Mouse (Mus musculus) erythroid progenitor cell, adult 5-6 weeks (primary cell): ENCODE measurements around the gene Cisd3. TPM values are rescaled to one million over a fixed set of nuclear protein-coding genes. Genes with fewer than 3 reads are reported as not detected.
"Not testable (repeated sequence)": the region's sequence is repeated elsewhere in the genome, so short reads cannot be mapped to it uniquely, and the experiment has no call there.

Experiments
- ATAC-seq: replicated peaks from 2 replicates; pipeline ENCODE4 v1.8.0; 2016; ENCODE audit warnings: moderate number of reproducible peaks, mild to moderate bottlenecking, moderate TSS enrichment, inconsistent platforms; ENCODE audit not compliant: poor library complexity, low FRiP score, severe bottlenecking
- total RNA-seq, 2 experiments: library from RNA; stranded (forward) in 1 of 2; stranded (reverse) in 1 of 2; fragments of 150-400 nt in 1 of 2; fragments of 186-747, 209-891 nt in 1 of 2; gene quantifications; 2 replicates each; pipeline versions ENCODE4 v1.2.3 to v1.2.4; 2015 to 2017; ENCODE audit warnings: low replicate concordance in 2 of 2

Cisd3 gene
- total RNA-seq, 2 experiments from 2014 or later: 6.3 TPM; not detected in 1

GRCm38 (mm10) chr11:97734810-97735209, 49.2 kb downstream of the Cisd3 start:
- ATAC-seq: not testable (repeated sequence)

GRCm38 (mm10) chr11:97736645-97737044, 51.0 kb downstream of the Cisd3 start:
- ATAC-seq: no peak

DNA sequence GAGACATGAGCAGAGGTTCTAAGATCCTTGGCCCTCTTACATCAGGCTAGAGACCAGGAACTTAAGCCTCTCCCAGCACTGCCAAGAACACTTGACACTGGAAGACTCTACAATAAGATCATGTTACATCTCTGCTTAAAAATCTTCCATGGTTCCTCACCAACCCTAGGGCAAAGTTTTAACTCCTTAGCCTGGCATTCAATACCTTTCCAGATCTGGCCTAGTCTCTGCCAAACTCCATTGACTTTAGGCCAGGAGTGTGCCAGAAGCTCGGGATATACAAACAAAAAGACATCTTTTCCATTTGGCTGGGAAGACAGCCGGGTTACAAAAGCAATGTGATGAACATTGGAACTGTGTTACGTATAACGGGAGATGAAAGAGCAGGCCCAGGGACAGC, 52.0 kb downstream of the Cisd3 start:
- no peak for ATAC-seq

Other genes starting within 250 kb of the Cisd3 start
- gene 4933428G20Rik, start 185.5 kb upstream of the Cisd3 start, total RNA-seq (2015; ENCODE audit: low replicate concordance): not detected in 2 replicates
- gene 4933428G20Rik, start 185.5 kb upstream of the Cisd3 start, total RNA-seq (2017; ENCODE audit: low replicate concordance): not detected in 2 replicates
- not detected in 2 replicates for gene Srcin1, start 109.6 kb upstream of the Cisd3 start, total RNA-seq (2015; ENCODE audit: low replicate concordance)
- not detected in 2 replicates for gene Srcin1, start 109.6 kb upstream of the Cisd3 start, total RNA-seq (2017; ENCODE audit: low replicate concordance)
- gene Epop, start 56.1 kb upstream of the Cisd3 start, total RNA-seq (2015; ENCODE audit: low replicate concordance): 1.4 TPM in 1 of 2 replicates, not detected in the other
- gene Epop, start 56.1 kb upstream of the Cisd3 start, total RNA-seq (2017; ENCODE audit: low replicate concordance): not detected in 2 replicates
- gene Mllt6, start 22.4 kb upstream of the Cisd3 start, total RNA-seq (2015; ENCODE audit: low replicate concordance): 2.1 and 9.7 TPM in 2 replicates
- 1.3 and 3.9 TPM in 2 replicates for gene Mllt6, start 22.4 kb upstream of the Cisd3 start, total RNA-seq (2017; ENCODE audit: low replicate concordance)
- gene Pcgf2, start 14.7 kb downstream of the Cisd3 start, total RNA-seq (2015; ENCODE audit: low replicate concordance): 5.9 TPM in 1 of 2 replicates, not detected in the other
- gene Pcgf2, start 14.7 kb downstream of the Cisd3 start, total RNA-seq (2017; ENCODE audit: low replicate concordance): 2.1 TPM in 1 of 2 replicates, not detected in the other
- 20.5 and 50.7 TPM in 2 replicates for gene Psmb3, start 17.6 kb downstream of the Cisd3 start, total RNA-seq (2015; ENCODE audit: low replicate concordance)
- gene Psmb3, start 17.6 kb downstream of the Cisd3 start, total RNA-seq (2017; ENCODE audit: low replicate concordance): 7.9 and 45.8 TPM in 2 replicates
- gene Pip4k2b, start 58.9 kb downstream of the Cisd3 start, total RNA-seq (2015; ENCODE audit: low replicate concordance): 2.9 and 4.0 TPM in 2 replicates
- gene Pip4k2b, start 58.9 kb downstream of the Cisd3 start, total RNA-seq (2017; ENCODE audit: low replicate concordance): 2.1 and 12.6 TPM in 2 replicates
- gene Cwc25, start 80.7 kb downstream of the Cisd3 start, total RNA-seq (2015; ENCODE audit: low replicate concordance): 8.3 and 13.8 TPM in 2 replicates
- 8.8 and 19.1 TPM in 2 replicates for gene Cwc25, start 80.7 kb downstream of the Cisd3 start, total RNA-seq (2017; ENCODE audit: low replicate concordance)
- gene 1700001P01Rik, start 90.1 kb downstream of the Cisd3 start, total RNA-seq (2015; ENCODE audit: low replicate concordance): not detected in 2 replicates
- gene 1700001P01Rik, start 90.1 kb downstream of the Cisd3 start, total RNA-seq (2017; ENCODE audit: low replicate concordance): not detected in 2 replicates
- 324 and 337 TPM in 2 replicates for gene Rpl23, start 96.6 kb downstream of the Cisd3 start, total RNA-seq (2015; ENCODE audit: low replicate concordance)
- gene Rpl23, start 96.6 kb downstream of the Cisd3 start, total RNA-seq (2017; ENCODE audit: low replicate concordance): 331 and 402 TPM in 2 replicates
- 28.9 and 33.5 TPM in 2 replicates for gene Lasp1, start 113.2 kb downstream of the Cisd3 start, total RNA-seq (2015; ENCODE audit: low replicate concordance)
- gene Lasp1, start 113.2 kb downstream of the Cisd3 start, total RNA-seq (2017; ENCODE audit: low replicate concordance): 14.8 and 57.0 TPM in 2 replicates
- gene B230217C12Rik, start 155.0 kb downstream of the Cisd3 start, total RNA-seq (2015; ENCODE audit: low replicate concordance): not detected in 2 replicates
- not detected in 2 replicates for gene B230217C12Rik, start 155.0 kb downstream of the Cisd3 start, total RNA-seq (2017; ENCODE audit: low replicate concordance)
- gene Fbxo47, start 198.3 kb downstream of the Cisd3 start, total RNA-seq (2015; ENCODE audit: low replicate concordance): not detected in 2 replicates
- 0.61 and 0.64 TPM in 2 replicates for gene Fbxo47, start 198.3 kb downstream of the Cisd3 start, total RNA-seq (2017; ENCODE audit: low replicate concordance)